ENCODE assay signal across 8 mouse cellular contexts in the genomic region with DNA sequence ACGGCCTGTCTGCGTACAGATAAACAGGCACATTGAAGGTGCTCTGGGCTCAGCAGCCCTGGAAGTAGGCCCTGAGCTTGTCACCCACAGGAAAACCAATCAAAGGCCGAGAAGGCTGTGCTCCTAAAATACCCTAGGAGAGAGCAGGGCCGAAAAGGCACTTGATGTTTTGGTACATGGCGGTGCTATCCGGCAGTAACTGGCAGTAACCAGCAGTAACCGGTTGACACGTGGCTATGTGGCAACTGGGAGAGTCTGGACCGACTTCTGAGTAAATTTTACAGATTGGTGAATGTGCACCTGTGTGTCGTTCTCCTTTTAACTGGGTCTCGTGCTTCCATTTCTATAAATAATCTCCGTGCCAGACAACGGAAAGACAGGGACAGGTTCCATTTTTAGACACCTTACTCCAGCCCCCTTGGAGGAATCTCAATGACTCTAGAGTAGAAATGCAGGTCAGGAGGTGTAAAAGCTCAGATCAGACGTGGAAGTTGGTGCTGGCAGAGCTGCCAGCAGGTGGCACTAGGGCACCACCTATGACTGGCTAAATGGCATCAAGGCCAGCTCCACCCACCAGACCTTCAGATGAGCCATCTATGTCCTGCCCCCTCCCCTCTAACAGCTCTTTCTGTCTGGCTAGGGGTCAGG.
DNase-seq lines count a peak whose midpoint lies in the region; ATAC-seq and TF ChIP-seq lines count a peak whose summit lies in the region.

No protein-coding gene starts in this region.

- no peak overlapping the region for H3K4me3 ChIP-seq in CH12.LX (replicated peaks in 1 of 3; ENCODE audit: low read depth in 2 of 3, low read length in 2 of 3, poor library complexity in 1 of 3)
- H3K4me3 ChIP-seq in cortical plate, adult 2 months (ENCODE audit: insufficient read depth, low read length): no peak overlapping the region
- H3K4me3 ChIP-seq in intestine, embryonic 16.5 days (ENCODE audit: low read length): no peak overlapping the region
- no peak overlapping the region for H3K4me3 ChIP-seq in lung, embryonic 14.5 days (ENCODE audit: low read depth, low read length)

- peaks cover 4% of the 10 kb centered on the region in 2 experiments; a peak in 2 of 4 replicates for H3K4me1 ChIP-seq in CH12.LX (ENCODE audit: control insufficient read depth in 1 of 2, insufficient read depth in 2 of 2)
- no peaks in the 10 kb centered on the region for H3K4me1 ChIP-seq in cortical plate, adult 2 months (ENCODE audit: control insufficient read depth, insufficient read depth, low read length)
- no peaks in the 10 kb centered on the region for H3K4me1 ChIP-seq in intestine, embryonic 16.5 days (ENCODE audit: control insufficient read depth, insufficient read depth, low read length)
- H3K4me1 ChIP-seq in lung, embryonic 14.5 days (ENCODE audit: insufficient read depth): no peaks in the 10 kb centered on the region

- TF ChIP-seq RAD21 in CH12.LX (IDR thresholded peaks at IDR 0.05; ENCODE audit: low read depth, low read length): no peak; the same call in none of the 2 replicates

- no peaks in the 10 kb centered on the region for H3K27me3 ChIP-seq in CH12.LX (replicated peaks)
- H3K27me3 ChIP-seq in intestine, embryonic 16.5 days (replicated peaks; ENCODE audit: control insufficient read depth, insufficient read depth, low read length): no peaks in the 10 kb centered on the region
- H3K27me3 ChIP-seq in lung, embryonic 14.5 days (ENCODE audit: insufficient read depth, low read length): no peaks in the 10 kb centered on the region

- intact Hi-C loops in gastrocnemius, postnatal 36 days (cut with DNase I): loop anchor here (10.0 kb wide), 1 partner anchor 150 kb away; no protein-coding TSS in a partner anchor

- dilution Hi-C loops in CH12.LX (cut with MboI; ENCODE audit: extremely low pct_ligation_motif_present, extremely low pct_unique_long_range_greater_than_20kb, low sequenced_read_pairs): no loop called here

- in situ Hi-C loops in CH12.LX (cut with MboI; ENCODE audit: low pct_ligation_motif_present, low pct_unique_long_range_greater_than_20kb, low sequenced_read_pairs): loop anchor here (5.0 kb wide), 1 partner anchor 252 kb away; no protein-coding TSS in a partner anchor

- H3K9me3 ChIP-seq in CH12.LX (replicated peaks; ENCODE audit: low read length): no peaks in the 10 kb centered on the region
- H3K9me3 ChIP-seq in intestine, embryonic 16.5 days (ENCODE audit: control insufficient read depth, low read length): no peaks in the 10 kb centered on the region
- no peaks in the 10 kb centered on the region for H3K9me3 ChIP-seq in lung, embryonic 14.5 days (ENCODE audit: low read depth, low read length)

- H3K4me2 ChIP-seq in CH12.LX (ENCODE audit: insufficient read depth, low read depth, poor library complexity, severe bottlenecking): no peak overlapping the region
- no peak overlapping the region for H3K4me2 ChIP-seq in intestine, embryonic 16.5 days (ENCODE audit: low read depth, low read length)
- no peak overlapping the region for H3K4me2 ChIP-seq in lung, embryonic 14.5 days

- no peak for TF ChIP-seq POLR2A in CH12.LX (IDR thresholded peaks at IDR 0.05; ENCODE audit: low read depth, low read length)
- TF ChIP-seq POLR2A in cortical plate, adult 2 months (IDR thresholded peaks at IDR 0.05; ENCODE audit: extremely low read depth, insufficient read depth, low read length): no peak

- 58% methylated on average over 14 of the region's 14 CpGs for WGBS in intestine, embryonic 16.5 days
- 54% methylated on average over 14 of the region's 14 CpGs for WGBS in lung, embryonic 14.5 days

- peak; percentile 88 for DNase-seq in CH12.LX (ENCODE audit: extremely low read depth)
- peak; percentile 73 to 93 for DNase-seq in adrenal gland, adult (ENCODE audit: inconsistent age in 2 of 2, low spot score in 1 of 2)
- peak; percentile 19 to 35 for DNase-seq in gastrocnemius, postnatal 36 days
- DNase-seq in lung, embryonic 14.5 days: peak; percentile 83
- peak; percentile 36 for DNase-seq in retina, adult 2 months (ENCODE audit: low read depth, low spot score)

- no peak for TF ChIP-seq EP300 in CH12.LX (IDR thresholded peaks at IDR 0.05; ENCODE audit: low read length)

- H3K36me3 ChIP-seq in CH12.LX (replicated peaks in 1 of 2; ENCODE audit: control insufficient read depth in 1 of 2, insufficient read depth in 1 of 2, low read length in 1 of 2): peaks cover 12 to 13% of the 10 kb centered on the region in 2 experiments
- H3K36me3 ChIP-seq in intestine, embryonic 16.5 days (ENCODE audit: control insufficient read depth, insufficient read depth, low read length): no peaks in the 10 kb centered on the region
- H3K36me3 ChIP-seq in lung, embryonic 14.5 days (ENCODE audit: insufficient read depth): no peaks in the 10 kb centered on the region

- peak; percentile 44; the same call in 1 of the 2 replicates for ATAC-seq in intestine, embryonic 16.5 days
- peak; percentile 44; the same call in 1 of the 2 replicates for ATAC-seq in lung, embryonic 14.5 days (ENCODE audit: insufficient read depth)
- no peak for ATAC-seq in monocyte, adult 5-6 weeks (replicated peaks; ENCODE audit: insufficient number of reproducible peaks, low FRiP score, low TSS enrichment, poor library complexity, severe bottlenecking)

- no peaks in the 10 kb centered on the region for H3K79me2 ChIP-seq in CH12.LX (replicated peaks; ENCODE audit: control insufficient read depth, extremely low read depth, insufficient read depth, poor library complexity, severe bottlenecking)

- peak; percentile 93 to 99 for TF ChIP-seq CTCF in CH12.LX (conservative IDR thresholded peaks at IDR 0.05 in 1 of 2, IDR thresholded peaks at IDR 0.05 in 1 of 2; ENCODE audit: low read depth in 2 of 2, low read length in 2 of 2)
- TF ChIP-seq CTCF in cortical plate, adult 2 months (IDR thresholded peaks at IDR 0.05; ENCODE audit: extremely low read depth, insufficient read depth, low read length): peak; percentile 75
- peak; percentile 85 for TF ChIP-seq CTCF in lung, embryonic 14.5 days (IDR thresholded peaks at IDR 0.05; ENCODE audit: low read depth)

- no peak overlapping the region for H3K9ac ChIP-seq in CH12.LX (ENCODE audit: insufficient read depth, low read depth)
- no peak overlapping the region for H3K9ac ChIP-seq in intestine, embryonic 16.5 days (ENCODE audit: low read depth, low read length)
- H3K9ac ChIP-seq in lung, embryonic 14.5 days: no peak overlapping the region

- no peak overlapping the region for H3K27ac ChIP-seq in CH12.LX (ENCODE audit: insufficient read depth, low read depth)
- H3K27ac ChIP-seq in cortical plate, adult 2 months (ENCODE audit: insufficient read depth, low read length): no peak overlapping the region
- no peak overlapping the region for H3K27ac ChIP-seq in intestine, embryonic 16.5 days (ENCODE audit: low read length)
- H3K27ac ChIP-seq in lung, embryonic 14.5 days (ENCODE audit: low read depth): 0 out of 2 replicates have a peak overlapping the region, but pooled peaks have one; percentile 25

TF ChIP-seq in CH12.LX, 34 proteins besides CTCF, POLR2A, EP300 and RAD21:
- TF ChIP-seq MAFK (IDR thresholded peaks at IDR 0.05; ENCODE audit: insufficient replicate concordance, low read length): no peak
- TF ChIP-seq ZNF384 (IDR thresholded peaks at IDR 0.05; ENCODE audit: low read depth, low read length): no peak
- TF ChIP-seq E2F4 (IDR thresholded peaks at IDR 0.05; ENCODE audit: insufficient replicate concordance, low read depth, low read length): no peak
- TF ChIP-seq USF1 (IDR thresholded peaks at IDR 0.05; ENCODE audit: low read depth, low read length): no peak
- no peak; the same call in 1 of the 2 replicates for TF ChIP-seq MAX (IDR thresholded peaks at IDR 0.05; ENCODE audit: low read length)
- 0 out of 2 replicates have a peak, but pooled peaks have one; percentile 14 for TF ChIP-seq MYC (IDR thresholded peaks at IDR 0.05; ENCODE audit: low read depth, low read length)
- TF ChIP-seq POLR2AphosphoS2 (IDR thresholded peaks at IDR 0.05; ENCODE audit: low read depth, low read length): no peak
- peak; percentile 40; the same call in 1 of the 2 replicates for TF ChIP-seq TCF12 (IDR thresholded peaks at IDR 0.05; ENCODE audit: low read depth, low read length)
- no peak for TF ChIP-seq ETS1 (conservative IDR thresholded peaks at IDR 0.05; ENCODE audit: low read depth, low read length)
- TF ChIP-seq JUND (conservative IDR thresholded peaks at IDR 0.05; ENCODE audit: low read depth, low read length): peak; percentile 4; the same call in 1 of the 2 replicates
- TF ChIP-seq UBTF (IDR thresholded peaks at IDR 0.05; ENCODE audit: low read depth, low read length): no peak
- peak; percentile 76; the same call in 1 of the 2 replicates for TF ChIP-seq IRF4 (IDR thresholded peaks at IDR 0.05; ENCODE audit: low read depth, low read length)
- TF ChIP-seq ZC3H11A (IDR thresholded peaks at IDR 0.05; ENCODE audit: low read depth, low read length): peak; percentile 99
- no peak for TF ChIP-seq KAT2A (IDR thresholded peaks at IDR 0.05; ENCODE audit: insufficient replicate concordance, low read length)
- peak; percentile 100 for TF ChIP-seq SMC3 (IDR thresholded peaks at IDR 0.05; ENCODE audit: low read depth, low read length)
- peak; percentile 30; the same call in 1 of the 2 replicates for TF ChIP-seq NRF1 (IDR thresholded peaks at IDR 0.05; ENCODE audit: low read depth, low read length)
- no peak; the same call in 1 of the 2 replicates for TF ChIP-seq BHLHE40 (IDR thresholded peaks at IDR 0.05; ENCODE audit: low read depth, low read length)
- no peak for TF ChIP-seq RCOR1 (conservative IDR thresholded peaks at IDR 0.05; ENCODE audit: low read depth, low read length)
- TF ChIP-seq JUN (IDR thresholded peaks at IDR 0.05; ENCODE audit: insufficient read depth, low read depth, low read length): no peak
- no peak for TF ChIP-seq USF2 (conservative IDR thresholded peaks at IDR 0.05; ENCODE audit: low read depth, low read length)

Comparison
In these comparisons a context has a peak if more than half of its experiments do, and no peak if none do; other contexts are left out.
1. DNase-seq: peak in every context shown above with its lines; median percentile 88 in CH12.LX; 83 in adrenal gland, adult; 83 in lung, embryonic 14.5 days; 36 in retina, adult 2 months; 27 in gastrocnemius, postnatal 36 days.